Mouse (Mus musculus): ENCODE measurements around the gene Rcor2.

Gene Rcor2

DNA sequence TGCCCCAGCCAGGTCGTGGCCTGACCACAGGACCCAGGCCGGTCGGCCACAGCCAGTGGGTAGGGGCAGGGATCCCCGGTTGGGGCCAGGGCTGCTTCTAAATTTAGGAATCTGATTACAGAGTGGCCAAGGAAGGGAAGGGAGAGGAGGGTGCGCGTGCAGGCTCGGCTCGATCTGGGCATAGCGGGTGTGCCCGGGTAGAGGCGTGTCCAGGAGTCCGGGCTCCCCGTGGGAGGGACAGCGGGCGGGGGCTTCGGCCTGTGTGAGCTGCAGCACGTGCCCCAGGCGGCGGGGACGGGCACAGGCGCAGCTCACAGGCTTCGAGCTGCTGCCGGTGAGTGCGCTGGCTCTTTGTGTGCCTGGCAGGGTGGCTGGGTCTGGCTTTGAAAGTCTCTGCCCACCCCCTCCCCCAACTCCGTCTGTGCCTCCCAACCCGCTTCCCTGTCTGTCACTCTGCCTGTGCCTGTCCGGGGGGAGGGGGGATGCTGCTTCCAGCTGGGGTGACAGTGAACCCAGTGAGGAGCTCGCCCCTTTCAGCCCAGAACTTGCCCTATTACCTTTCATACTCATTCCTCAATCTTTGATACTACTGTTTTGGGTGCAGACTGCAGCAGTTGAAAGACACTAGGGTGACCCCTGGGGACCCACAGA lies at the start of gene Rcor2:
Gene Rcor2 (plus strand): TSS at position 235 of the 651 bp plus-strand sequence.
- no peak for DNase-seq (ENCODE audit: low spot score)

DNA sequence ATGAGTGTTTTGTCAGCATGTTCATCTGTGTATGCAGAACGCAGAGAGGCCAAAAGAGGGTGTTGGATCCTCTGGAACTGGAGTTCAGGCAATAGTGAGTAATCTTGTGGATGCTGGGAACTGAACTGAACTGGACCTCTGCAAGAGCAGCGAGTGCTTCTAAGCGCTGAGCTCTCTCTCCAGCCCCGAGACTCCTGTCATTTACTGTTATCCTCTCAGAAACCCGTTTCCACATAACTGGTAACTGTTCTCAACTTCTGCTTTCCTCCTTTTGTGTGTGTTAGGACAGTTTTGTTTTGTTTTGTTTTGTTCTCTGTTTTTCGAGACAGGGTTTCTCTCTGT lies 49.2 kb upstream of the Rcor2 start:
- DNase-seq (ENCODE audit: low spot score): no peak

GRCm38 (mm10) chr19:7218753-7219152 lies 48.4 kb upstream of the Rcor2 start:
- no peak for DNase-seq (ENCODE audit: low spot score)

GRCm38 (mm10) chr19:7222196-7222595 lies 44.9 kb upstream of the Rcor2 start:
- no peak for DNase-seq (ENCODE audit: low spot score)

DNA sequence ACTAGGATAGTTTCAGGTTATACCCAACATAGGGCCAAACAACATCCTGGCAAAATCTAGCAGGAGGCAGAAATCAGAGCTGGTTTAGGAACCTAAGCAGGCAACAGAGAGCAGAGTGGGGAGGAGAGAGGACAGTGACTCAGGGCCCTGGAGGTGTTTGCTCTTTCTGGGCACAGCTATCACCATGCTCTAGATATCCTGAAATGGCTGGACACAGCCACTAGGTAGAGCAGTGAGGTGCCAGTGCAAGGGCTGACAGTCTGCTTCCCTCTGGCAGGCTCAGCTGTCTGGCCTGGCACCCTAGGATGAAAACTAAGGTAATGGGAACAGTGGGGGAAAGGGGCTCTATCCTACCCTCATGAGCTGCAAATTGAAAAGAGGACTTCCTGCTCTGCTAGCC lies 43.6 kb upstream of the Rcor2 start:
- no peak for DNase-seq (ENCODE audit: low spot score)

DNA sequence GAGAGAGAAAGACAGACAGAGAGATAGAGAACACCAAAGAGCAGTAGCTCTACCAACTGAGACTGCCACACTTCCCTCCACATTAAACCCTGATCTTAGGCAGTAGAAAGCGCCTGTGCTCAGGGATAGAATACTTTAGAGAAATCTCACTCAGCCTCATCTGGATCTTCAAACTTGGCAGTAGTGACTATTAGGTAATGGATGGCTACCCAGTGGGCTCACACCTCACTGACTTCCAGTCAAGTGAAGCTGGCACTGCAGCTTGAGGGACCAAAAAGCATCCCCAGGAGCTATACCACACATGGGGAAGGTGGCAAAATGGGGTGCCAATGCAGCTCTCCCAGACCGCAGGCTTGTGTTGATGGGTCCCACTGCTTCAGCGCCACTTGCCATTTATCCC lies 42.9 kb upstream of the Rcor2 start:
- no peak for DNase-seq (ENCODE audit: low spot score)

DNA sequence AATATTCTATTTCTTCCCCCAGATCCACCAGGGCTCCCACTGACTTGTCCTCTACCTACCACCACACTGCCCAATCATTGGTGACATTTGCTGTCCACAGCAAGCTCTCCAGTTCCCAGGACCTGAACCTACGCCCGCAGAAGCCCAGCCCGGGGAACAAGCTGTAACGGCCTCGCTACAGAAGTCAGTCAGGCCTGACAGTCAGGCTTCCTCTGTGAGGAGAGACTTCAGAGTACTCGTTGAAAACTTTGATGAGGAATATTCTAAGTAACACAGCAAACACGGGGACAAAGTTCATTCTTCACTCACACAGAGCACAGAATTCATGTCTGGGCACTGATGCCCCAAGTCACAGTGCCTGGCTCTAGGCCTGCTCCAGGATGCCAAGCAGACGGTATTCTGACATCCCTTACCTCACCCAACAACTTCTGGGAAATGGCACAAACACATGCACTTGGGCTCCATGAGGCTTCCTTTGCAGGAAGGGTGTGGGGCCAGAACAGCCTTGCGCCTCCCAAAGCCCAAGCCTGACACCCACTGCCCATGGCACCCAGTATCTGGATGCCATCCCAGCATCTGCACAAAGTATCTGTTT lies 41.9 kb upstream of the Rcor2 start:
- no peak for DNase-seq (ENCODE audit: low spot score)

- DNase-seq (ENCODE audit: low spot score): no peak
Observed at GRCm38 (mm10) chr19:7226511-7226914, 40.6 kb upstream of the Rcor2 start.

GRCm38 (mm10) chr19:7234537-7235221 lies 32.4 kb upstream of the Rcor2 start:
- DNase-seq (ENCODE audit: low spot score): peak; percentile 54

GRCm38 (mm10) chr19:7235461-7235860 lies 31.7 kb upstream of the Rcor2 start:
- DNase-seq (ENCODE audit: low spot score): no peak

DNA sequence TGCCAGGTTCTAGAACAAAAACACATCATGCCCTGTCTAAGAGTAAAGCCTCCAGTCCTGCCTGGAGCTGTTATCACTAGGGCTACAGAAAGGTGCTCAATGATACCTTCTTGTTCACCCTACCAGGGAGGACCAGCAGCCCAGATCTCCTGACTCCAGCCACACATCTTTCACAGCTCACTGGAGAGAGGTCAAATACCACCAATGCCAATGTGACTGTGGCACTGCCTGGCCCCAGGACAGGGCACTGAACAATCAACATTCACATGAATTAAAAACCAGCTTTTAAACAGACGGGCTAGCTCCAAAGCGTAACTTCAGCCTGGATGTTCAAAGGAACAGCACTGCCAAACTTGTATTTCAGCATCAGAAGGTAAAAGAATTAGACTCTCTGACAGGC lies 31.1 kb upstream of the Rcor2 start:
- no peak for DNase-seq (ENCODE audit: low spot score)

- DNase-seq (ENCODE audit: low spot score): no peak
Observed at GRCm38 (mm10) chr19:7236742-7237141, 30.4 kb upstream of the Rcor2 start.

GRCm38 (mm10) chr19:7239574-7239973 lies 27.6 kb upstream of the Rcor2 start:
- DNase-seq (ENCODE audit: low spot score): no peak

DNA sequence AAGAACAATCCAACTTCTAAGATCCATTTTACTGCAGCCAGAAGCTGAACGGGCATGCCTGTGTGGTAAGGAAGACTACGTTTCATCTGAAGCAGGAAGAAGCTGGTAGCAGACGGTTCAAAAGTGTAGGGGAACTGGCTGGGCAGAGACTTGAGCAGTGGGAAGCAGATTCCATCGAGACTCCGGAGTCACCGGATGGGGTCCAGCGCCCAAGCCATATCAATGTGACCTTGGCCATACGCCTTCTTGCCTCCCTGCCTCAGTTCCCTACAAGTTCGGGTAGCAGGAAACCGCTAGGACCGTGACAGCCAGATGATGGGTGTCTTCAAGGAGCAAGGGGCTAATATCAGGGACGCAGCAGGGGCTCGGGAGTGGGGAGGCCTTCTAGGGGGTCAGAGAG lies 26.8 kb upstream of the Rcor2 start:
- no peak for DNase-seq (ENCODE audit: low spot score)

- DNase-seq (ENCODE audit: low spot score): peak; percentile 93
Observed at GRCm38 (mm10) chr19:7240782-7241690, 26.1 kb upstream of the Rcor2 start, which contains the start of gene Naa40. TSS of gene Naa40 (minus strand) at chr19:7241183.

GRCm38 (mm10) chr19:7246021-7246420 lies 21.1 kb upstream of the Rcor2 start:
- no peak for DNase-seq (ENCODE audit: low spot score)

DNA sequence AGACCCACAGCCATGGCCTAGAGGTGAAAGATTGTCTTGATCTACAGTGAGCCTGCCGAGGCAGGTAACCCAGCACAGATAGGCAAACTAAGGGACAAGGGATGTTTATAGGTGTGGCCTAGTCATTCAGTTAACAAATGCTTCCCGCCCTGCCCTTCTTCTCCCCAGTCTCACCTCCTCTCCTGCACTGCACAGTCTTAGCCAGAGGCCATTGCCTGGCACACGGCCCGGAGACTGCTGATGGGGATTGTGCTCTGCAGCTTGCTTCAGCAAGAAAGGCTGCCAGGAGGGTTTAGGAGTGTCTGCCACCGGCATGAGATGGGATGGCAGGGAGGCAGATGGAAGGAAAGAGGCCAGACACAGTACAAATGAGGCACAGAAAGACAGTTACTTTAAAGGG lies 9.2 kb upstream of the Rcor2 start:
- no peak for DNase-seq (ENCODE audit: low spot score)

GRCm38 (mm10) chr19:7261476-7261875 lies 5.6 kb upstream of the Rcor2 start:
- DNase-seq (ENCODE audit: low spot score): no peak

- no peak for DNase-seq (ENCODE audit: low spot score)
Observed at GRCm38 (mm10) chr19:7261964-7262363, 5.2 kb upstream of the Rcor2 start.

DNA sequence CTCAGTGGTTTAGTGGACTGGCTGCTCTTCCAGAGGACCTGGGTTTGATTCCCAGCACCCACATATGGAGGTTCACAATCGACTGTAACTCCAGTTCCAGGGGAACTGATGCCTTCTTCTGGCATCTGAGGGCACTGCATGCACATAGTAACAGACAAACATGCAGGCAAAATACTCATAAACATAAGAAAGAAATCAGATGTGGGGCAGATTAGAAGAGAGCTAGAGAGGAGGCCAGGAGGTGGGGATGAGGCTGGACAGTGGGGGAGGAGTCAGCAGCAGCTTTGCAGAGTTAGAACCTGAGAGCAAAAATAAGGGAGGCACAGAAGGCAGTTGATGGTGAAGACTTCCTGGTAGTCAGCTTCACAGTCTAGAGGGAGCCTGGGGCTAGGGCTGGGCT lies 4.5 kb upstream of the Rcor2 start:
- DNase-seq (ENCODE audit: low spot score): no peak

DNA sequence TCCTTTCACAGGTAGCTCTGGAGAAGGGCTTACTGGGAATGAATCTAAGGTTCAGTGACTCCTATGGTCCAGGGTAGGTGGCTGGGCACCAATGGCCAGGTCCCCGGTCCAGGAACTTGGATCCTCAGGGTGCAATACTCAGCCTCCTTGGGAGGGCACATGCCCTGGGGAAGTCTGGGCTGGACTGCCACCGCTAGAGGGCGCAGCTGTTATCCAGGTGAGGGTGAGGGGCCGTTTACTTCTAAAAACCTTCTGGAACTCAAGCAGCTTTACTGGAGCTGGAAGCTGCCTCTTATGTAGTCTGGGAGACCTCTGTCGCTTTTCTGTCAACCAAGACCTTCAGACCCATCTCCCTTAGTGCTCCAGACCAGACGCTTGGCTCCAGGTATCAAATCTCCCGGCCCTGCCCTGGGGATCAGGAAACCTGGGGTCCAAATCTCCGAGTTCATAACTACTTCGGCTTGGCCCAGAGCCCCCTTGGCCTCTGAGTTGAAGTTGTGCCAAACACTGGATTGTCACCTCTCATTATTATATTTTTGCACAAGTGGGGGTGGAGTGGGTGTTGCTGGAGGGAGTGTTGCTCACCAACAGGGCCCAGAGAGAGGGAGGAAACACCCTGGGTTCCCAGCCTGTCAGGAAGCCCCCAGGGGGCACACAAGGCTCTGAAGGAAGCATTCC lies 2.9 kb upstream of the Rcor2 start:
- DNase-seq (ENCODE audit: low spot score): peak; percentile 75

DNA sequence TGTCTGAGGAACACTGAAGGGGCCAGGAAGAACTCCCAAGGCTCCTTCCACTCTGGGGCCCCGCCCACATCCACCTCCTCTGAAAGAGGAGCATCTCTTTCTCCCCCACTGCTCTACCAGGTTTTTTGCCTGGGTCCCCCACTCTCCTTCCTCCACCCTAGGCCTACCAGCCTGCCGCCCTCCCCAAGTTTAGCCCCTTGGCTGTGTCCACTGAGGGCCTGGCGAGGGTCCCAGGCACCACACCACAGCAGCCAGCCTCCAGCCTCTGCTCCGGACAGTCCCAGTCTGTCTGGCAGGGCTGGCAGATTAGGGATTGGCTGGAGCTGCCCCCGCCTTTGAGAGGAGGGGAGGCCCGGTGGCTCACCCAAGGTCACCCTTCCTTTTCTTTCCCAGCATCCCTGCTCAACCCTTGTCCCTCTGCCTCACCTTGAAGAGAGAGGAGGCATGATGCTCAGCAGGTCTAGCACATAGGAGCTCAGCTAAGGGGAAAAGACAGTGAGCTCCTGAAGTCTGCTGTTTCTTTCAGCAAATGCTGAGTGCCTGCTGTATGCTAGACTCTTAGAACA lies 2.3 kb upstream of the Rcor2 start:
- DNase-seq (ENCODE audit: low spot score): no peak
